Mouse (Mus musculus): ENCODE measurements around the gene Fam20b. TPM values are rescaled to one million over a fixed set of nuclear protein-coding genes. Genes with fewer than 3 reads are reported as not detected.

Gene Fam20b
- polyA plus RNA-seq, 1 experiment from 2014 or later = 30.0 TPM

GRCm38 (mm10) chr1:156702151-156702550, 16.7 kb downstream of the Fam20b start:
- no peak overlapping the region for H3K9ac ChIP-seq (ENCODE audit: low read depth, low read length)

GRCm38 (mm10) chr1:156686025-156686661, 32.7 kb downstream of the Fam20b start:
- H3K27ac ChIP-seq (replicated peaks; ENCODE audit: low read depth, low read length) = no peak overlapping the region
- ATAC-seq (ENCODE audit: low read depth) (no peak), DNase-seq (ENCODE audit: low spot score) (no peak)
- H3K4me2 ChIP-seq (ENCODE audit: low read depth, low read length) = no peak overlapping the region
- no peaks in the 10 kb centered on the region for H3K9me3 ChIP-seq (ENCODE audit: control insufficient read depth, low read length)
- H3K36me3 ChIP-seq (ENCODE audit: control insufficient read depth, insufficient read depth, low read length) = peaks cover 82% of the 10 kb centered on the region
- no peaks in the 10 kb centered on the region for H3K4me1 ChIP-seq (ENCODE audit: control insufficient read depth, insufficient read depth, low read length)
- H3K4me3 ChIP-seq (ENCODE audit: low read depth, low read length) = no peak overlapping the region
- H3K9ac ChIP-seq (ENCODE audit: low read depth, low read length) = no peak overlapping the region
- WGBS = 66% methylated on average over 7 of the region's 7 CpGs
- H3K27me3 ChIP-seq (replicated peaks; ENCODE audit: control insufficient read depth, insufficient read depth, low read length) = no peaks in the 10 kb centered on the region

More at GRCm38 (mm10) chr1:156702151-156702550, 16.7 kb downstream of the Fam20b start:
- no peaks in the 10 kb centered on the region for H3K27me3 ChIP-seq (replicated peaks; ENCODE audit: control insufficient read depth, insufficient read depth, low read length)
- H3K4me3 ChIP-seq (ENCODE audit: low read depth, low read length) = no peak overlapping the region
- no peak overlapping the region for H3K27ac ChIP-seq (replicated peaks; ENCODE audit: low read depth, low read length)
- 84% methylated on average over 7 of the region's 7 CpGs for WGBS
- H3K4me2 ChIP-seq (ENCODE audit: low read depth, low read length) = no peak overlapping the region
- no peak for DNase-seq (ENCODE audit: low spot score)
- H3K9me3 ChIP-seq (ENCODE audit: control insufficient read depth, low read length) = no peaks in the 10 kb centered on the region
- ATAC-seq (ENCODE audit: low read depth) = no peak
- H3K36me3 ChIP-seq (ENCODE audit: control insufficient read depth, insufficient read depth, low read length) = peaks cover 79% of the 10 kb centered on the region
- no peaks in the 10 kb centered on the region for H3K4me1 ChIP-seq (ENCODE audit: control insufficient read depth, insufficient read depth, low read length)

- 81% methylated on average over 9 of the region's 9 CpGs for WGBS
- no peaks in the 10 kb centered on the region for H3K4me1 ChIP-seq (ENCODE audit: control insufficient read depth, insufficient read depth, low read length)
- ATAC-seq (ENCODE audit: low read depth) = no peak
- no peak overlapping the region for H3K9ac ChIP-seq (ENCODE audit: low read depth, low read length)
- no peak overlapping the region for H3K4me3 ChIP-seq (ENCODE audit: low read depth, low read length)
- no peak overlapping the region for H3K27ac ChIP-seq (replicated peaks; ENCODE audit: low read depth, low read length)
- H3K36me3 ChIP-seq (ENCODE audit: control insufficient read depth, insufficient read depth, low read length) = peaks cover 32% of the 10 kb centered on the region
- H3K9me3 ChIP-seq (ENCODE audit: control insufficient read depth, low read length) = no peaks in the 10 kb centered on the region
- H3K4me2 ChIP-seq (ENCODE audit: low read depth, low read length) = no peak overlapping the region
- no peaks in the 10 kb centered on the region for H3K27me3 ChIP-seq (replicated peaks; ENCODE audit: control insufficient read depth, insufficient read depth, low read length)
- DNase-seq (ENCODE audit: low spot score) = no peak
Measured at GRCm38 (mm10) chr1:156679599-156679998, 39.3 kb downstream of the Fam20b start.

- Histone ChIP-seq H3K4me3 (ENCODE audit: low read depth, low read length) (no peak overlapping the region), H3K36me3 (ENCODE audit: control insufficient read depth, insufficient read depth, low read length) (peaks cover 19% of the 10 kb centered on the region), H3K27ac (replicated peaks; ENCODE audit: low read depth, low read length) (no peak overlapping the region), H3K27me3 (replicated peaks; ENCODE audit: control insufficient read depth, insufficient read depth, low read length) (0 out of 2 replicates have a peak, but pooled peaks cover 4% of the 10 kb centered on the region), H3K4me2 (ENCODE audit: low read depth, low read length) (no peak overlapping the region), H3K9me3 (ENCODE audit: control insufficient read depth, low read length) (no peaks in the 10 kb centered on the region), H3K4me1 (ENCODE audit: control insufficient read depth, insufficient read depth, low read length) (peaks cover 8% of the 10 kb centered on the region; the same call in 1 of the 2 replicates), H3K9ac (ENCODE audit: low read depth, low read length) (no peak overlapping the region)
- ATAC-seq (ENCODE audit: low read depth) (no peak), DNase-seq (ENCODE audit: low spot score) (no peak)
- 80% methylated on average over 3 of the region's 3 CpGs for WGBS
Measured at GRCm38 (mm10) chr1:156677230-156677629, 41.7 kb downstream of the Fam20b start.

GRCm38 (mm10) chr1:156676596-156676995, 42.3 kb downstream of the Fam20b start:
- Histone ChIP-seq H3K4me1 (ENCODE audit: control insufficient read depth, insufficient read depth, low read length) (peaks cover 8% of the 10 kb centered on the region; the same call in 1 of the 2 replicates), H3K27me3 (replicated peaks; ENCODE audit: control insufficient read depth, insufficient read depth, low read length) (0 out of 2 replicates have a peak, but pooled peaks cover 4% of the 10 kb centered on the region), H3K36me3 (ENCODE audit: control insufficient read depth, insufficient read depth, low read length) (peaks cover 16% of the 10 kb centered on the region), H3K9me3 (ENCODE audit: control insufficient read depth, low read length) (no peaks in the 10 kb centered on the region), H3K9ac (ENCODE audit: low read depth, low read length) (no peak overlapping the region), H3K4me2 (ENCODE audit: low read depth, low read length) (no peak overlapping the region), H3K27ac (replicated peaks; ENCODE audit: low read depth, low read length) (no peak overlapping the region), H3K4me3 (ENCODE audit: low read depth, low read length) (no peak overlapping the region)
- WGBS = 83% methylated on average over 5 of the region's 5 CpGs
- no peak for DNase-seq (ENCODE audit: low spot score)
- ATAC-seq (ENCODE audit: low read depth) = no peak

GRCm38 (mm10) chr1:156676171-156676570, 42.7 kb downstream of the Fam20b start:
- Histone ChIP-seq H3K27ac (replicated peaks; ENCODE audit: low read depth, low read length) (no peak overlapping the region), H3K9me3 (ENCODE audit: control insufficient read depth, low read length) (no peaks in the 10 kb centered on the region), H3K4me1 (ENCODE audit: control insufficient read depth, insufficient read depth, low read length) (peaks cover 8% of the 10 kb centered on the region; the same call in 1 of the 2 replicates), H3K27me3 (replicated peaks; ENCODE audit: control insufficient read depth, insufficient read depth, low read length) (0 out of 2 replicates have a peak, but pooled peaks cover 4% of the 10 kb centered on the region), H3K36me3 (ENCODE audit: control insufficient read depth, insufficient read depth, low read length) (peaks cover 12% of the 10 kb centered on the region), H3K4me3 (ENCODE audit: low read depth, low read length) (no peak overlapping the region), H3K4me2 (ENCODE audit: low read depth, low read length) (no peak overlapping the region), H3K9ac (ENCODE audit: low read depth, low read length) (no peak overlapping the region)
- ATAC-seq (ENCODE audit: low read depth) (no peak), DNase-seq (ENCODE audit: low spot score) (peak; percentile 57)
- 36% methylated on average over 12 of the region's 12 CpGs for WGBS

- whole genome bisulfite sequencing = 8% methylated on average over 29 of the region's 37 CpGs
- Histone ChIP-seq H3K4me2 (ENCODE audit: low read depth, low read length) (peak within 1 kb of the TSS; percentile 99), H3K36me3 (ENCODE audit: control insufficient read depth, insufficient read depth, low read length) (no peaks in the 10 kb centered on the region), H3K9ac (ENCODE audit: low read depth, low read length) (peak within 1 kb of the TSS; percentile 74), H3K4me3 (ENCODE audit: low read depth, low read length) (peak within 1 kb of the TSS; percentile 64), H3K27ac (replicated peaks; ENCODE audit: low read depth, low read length) (no peak within 1 kb of the TSS), H3K9me3 (ENCODE audit: control insufficient read depth, low read length) (no peaks in the 10 kb centered on the region), H3K27me3 (replicated peaks; ENCODE audit: control insufficient read depth, insufficient read depth, low read length) (0 out of 2 replicates have a peak, but pooled peaks cover 4% of the 10 kb centered on the region), H3K4me1 (ENCODE audit: control insufficient read depth, insufficient read depth, low read length) (peaks cover 8% of the 10 kb centered on the region; the same call in 1 of the 2 replicates)
- peak; percentile 86 for DNase-seq (ENCODE audit: low spot score)
- peak; percentile 88 for ATAC-seq (ENCODE audit: low read depth)
Measured at GRCm38 (mm10) chr1:156674195-156675000, 44.5 kb downstream of the Fam20b start, which contains the start of gene Tor3a. Gene Tor3a (minus strand): TSS chr1:156674356.

GRCm38 (mm10) chr1:156673476-156674194, 45.3 kb downstream of the Fam20b start:
- DNase-seq (ENCODE audit: low spot score) (no peak), ATAC-seq (ENCODE audit: low read depth) (peak; percentile 31)
- Histone ChIP-seq H3K9ac (ENCODE audit: low read depth, low read length) (peak overlapping the region; percentile 74), H3K27me3 (replicated peaks; ENCODE audit: control insufficient read depth, insufficient read depth, low read length) (0 out of 2 replicates have a peak, but pooled peaks cover 4% of the 10 kb centered on the region), H3K4me2 (ENCODE audit: low read depth, low read length) (peak overlapping the region; percentile 99), H3K27ac (replicated peaks; ENCODE audit: low read depth, low read length) (no peak overlapping the region), H3K4me3 (ENCODE audit: low read depth, low read length) (peak overlapping the region; percentile 64), H3K36me3 (ENCODE audit: control insufficient read depth, insufficient read depth, low read length) (no peaks in the 10 kb centered on the region), H3K9me3 (ENCODE audit: control insufficient read depth, low read length) (no peaks in the 10 kb centered on the region), H3K4me1 (ENCODE audit: control insufficient read depth, insufficient read depth, low read length) (peaks cover 8% of the 10 kb centered on the region; the same call in 1 of the 2 replicates)
- WGBS = under 1% methylated on average over 28 of the region's 29 CpGs

Data from embryonic facial prominence, embryonic 14.5 days (tissue).